Mouse (Mus musculus): Measurements from ENCODE around the gene Lmo7. TPM values are rescaled to one million over a fixed set of nuclear protein-coding genes. Genes with fewer than 3 reads are reported as not detected.

Lmo7 gene
- 3.5 and 3.8 TPM in 2 replicates for polyA plus RNA-seq (2016; fragmentation: Nextera tagmentation; extraction: Ambion mirVana)

DNA sequence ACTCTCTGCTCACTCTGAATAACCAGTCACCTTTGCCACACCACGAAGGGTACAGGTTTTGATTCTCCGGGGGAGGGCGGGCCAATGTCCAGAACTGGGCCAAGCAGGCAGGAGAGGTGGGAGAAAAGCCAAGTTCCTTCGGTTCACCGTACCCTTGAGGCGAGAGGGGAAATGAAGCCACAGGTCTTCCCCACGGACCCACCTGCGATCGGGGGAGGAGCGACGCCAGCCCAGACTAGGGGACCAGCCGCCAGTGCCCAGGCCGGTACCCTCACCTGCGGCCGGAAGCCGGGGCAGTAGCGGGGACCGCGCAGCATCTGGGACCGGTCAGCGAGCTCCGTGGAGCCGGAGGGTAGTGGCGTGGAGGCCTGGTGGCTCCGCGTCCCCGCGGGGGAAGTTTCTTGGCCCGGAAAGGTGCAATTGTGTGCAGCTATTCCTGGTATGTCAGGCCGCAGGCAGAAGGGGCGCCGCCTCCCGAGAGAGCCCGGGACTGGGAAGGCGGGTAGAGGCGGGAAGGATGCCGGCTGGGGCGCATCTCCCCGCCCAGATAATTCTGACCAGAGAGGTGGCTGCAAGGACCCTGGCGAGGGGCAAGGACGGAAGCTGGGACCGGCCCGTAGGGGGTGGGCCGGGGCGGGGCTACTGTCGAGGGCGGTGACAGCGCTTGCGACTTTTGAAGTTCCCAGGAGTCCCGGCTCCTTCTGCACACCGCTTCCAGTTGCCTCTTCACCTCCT lies at the start of gene Lmo7, which contains the start of gene Gm9922:
Gene Lmo7, plus strand, starts transcription at position 721 of the 735 bp plus-strand sequence.
Gene Gm9922, minus strand, starts transcription at position 578 of the 735 bp plus-strand sequence.
- WGBS, result under 1% methylated on average over 51 of the region's 51 CpGs
- H3K9me3 ChIP-seq, result no peaks in the 10 kb centered on the region
- peak within 1 kb of the TSS; percentile 76 for H3K27ac ChIP-seq (replicated peaks)
- peak; percentile 86 for DNase-seq (ENCODE audit: low spot score)
- H3K4me1 ChIP-seq, result peaks cover 27% of the 10 kb centered on the region
- H3K4me3 ChIP-seq, result peak within 1 kb of the TSS; percentile 71
- no peaks in the 10 kb centered on the region for H3K36me3 ChIP-seq (replicated peaks)
- peaks cover 49% of the 10 kb centered on the region for H3K27me3 ChIP-seq (replicated peaks; ENCODE audit: low read depth, poor library complexity, severe bottlenecking)

DNA sequence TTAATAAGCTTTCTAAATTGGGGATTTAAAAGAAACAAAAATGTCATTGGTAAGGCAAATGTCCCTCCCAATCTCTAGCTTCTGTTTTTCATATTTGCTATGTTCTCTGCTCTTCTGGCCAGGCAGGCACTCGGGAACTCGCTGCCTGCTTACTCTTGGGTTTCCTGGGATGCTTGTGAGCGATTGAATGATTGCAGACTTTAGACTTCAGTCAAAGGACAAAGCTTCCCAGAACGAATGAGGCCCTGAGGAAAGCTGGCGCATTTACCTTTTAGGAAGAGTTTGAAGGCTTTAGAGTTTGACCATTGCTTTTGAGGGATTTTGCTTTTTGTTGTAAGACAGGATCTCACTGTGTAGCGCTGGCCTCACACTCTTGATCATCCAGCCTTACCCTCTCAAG lies 42.1 kb upstream of the Lmo7 start:
- H3K4me3 ChIP-seq, result no peak overlapping the region
- H3K27me3 ChIP-seq (replicated peaks; ENCODE audit: low read depth, poor library complexity, severe bottlenecking), result no peaks in the 10 kb centered on the region
- no peaks in the 10 kb centered on the region for H3K9me3 ChIP-seq
- H3K27ac ChIP-seq (replicated peaks), result no peak overlapping the region
- H3K36me3 ChIP-seq (replicated peaks), result peaks cover 27% of the 10 kb centered on the region
- H3K4me1 ChIP-seq, result no peaks in the 10 kb centered on the region
- no peak for DNase-seq (ENCODE audit: low spot score)
- WGBS, result 94% methylated on average over 6 of the region's 6 CpGs

GRCm38 (mm10) chr14:101688406-101688805 lies 41.4 kb upstream of the Lmo7 start:
- no peaks in the 10 kb centered on the region for H3K9me3 ChIP-seq
- 86% methylated on average over 2 of the region's 2 CpGs for WGBS

GRCm38 (mm10) chr14:101704479-101704878 lies 25.3 kb upstream of the Lmo7 start:
- no peak for DNase-seq (ENCODE audit: low spot score)
- WGBS, result 79% methylated on average over 4 of the region's 4 CpGs
- H3K36me3 ChIP-seq (replicated peaks), result no peaks in the 10 kb centered on the region
- H3K4me1 ChIP-seq, result no peaks in the 10 kb centered on the region
- H3K4me3 ChIP-seq, result no peak overlapping the region
- H3K27ac ChIP-seq (replicated peaks), result no peak overlapping the region
- H3K9me3 ChIP-seq, result no peaks in the 10 kb centered on the region
- H3K27me3 ChIP-seq (replicated peaks; ENCODE audit: low read depth, poor library complexity, severe bottlenecking), result no peaks in the 10 kb centered on the region

More at GRCm38 (mm10) chr14:101688406-101688805, 41.4 kb upstream of the Lmo7 start:
- H3K36me3 ChIP-seq (replicated peaks), result peaks cover 32% of the 10 kb centered on the region
- H3K27ac ChIP-seq (replicated peaks), result no peak overlapping the region
- no peak for DNase-seq (ENCODE audit: low spot score)
- H3K4me3 ChIP-seq, result no peak overlapping the region
- H3K27me3 ChIP-seq (replicated peaks; ENCODE audit: low read depth, poor library complexity, severe bottlenecking), result no peaks in the 10 kb centered on the region
- H3K4me1 ChIP-seq, result no peaks in the 10 kb centered on the region

DNA sequence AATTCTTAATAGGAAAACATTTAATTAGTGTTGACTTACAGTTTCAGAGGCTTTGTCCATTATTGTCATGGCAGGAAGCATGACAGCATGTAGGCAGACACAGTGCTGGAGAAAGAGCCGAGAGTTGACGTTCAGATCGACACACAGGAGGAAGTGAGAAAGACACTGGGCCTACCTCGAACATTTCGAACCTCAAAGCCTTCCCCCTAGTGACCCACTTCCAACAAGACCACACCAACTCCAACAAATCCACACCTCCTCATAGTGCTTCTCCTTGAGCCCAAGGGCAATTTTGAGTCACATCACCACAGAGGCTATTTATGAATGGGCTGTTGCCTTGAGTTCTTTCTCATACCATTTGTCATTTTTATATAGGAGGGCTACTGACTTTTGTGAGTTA lies 22.7 kb upstream of the Lmo7 start:
- 86% methylated on average over 5 of the region's 5 CpGs for WGBS
- no peak overlapping the region for H3K4me3 ChIP-seq
- no peaks in the 10 kb centered on the region for H3K9me3 ChIP-seq
- no peaks in the 10 kb centered on the region for H3K27me3 ChIP-seq (replicated peaks; ENCODE audit: low read depth, poor library complexity, severe bottlenecking)
- no peaks in the 10 kb centered on the region for H3K4me1 ChIP-seq
- no peak for DNase-seq (ENCODE audit: low spot score)
- no peak overlapping the region for H3K27ac ChIP-seq (replicated peaks)
- H3K36me3 ChIP-seq (replicated peaks), result no peaks in the 10 kb centered on the region

DNA sequence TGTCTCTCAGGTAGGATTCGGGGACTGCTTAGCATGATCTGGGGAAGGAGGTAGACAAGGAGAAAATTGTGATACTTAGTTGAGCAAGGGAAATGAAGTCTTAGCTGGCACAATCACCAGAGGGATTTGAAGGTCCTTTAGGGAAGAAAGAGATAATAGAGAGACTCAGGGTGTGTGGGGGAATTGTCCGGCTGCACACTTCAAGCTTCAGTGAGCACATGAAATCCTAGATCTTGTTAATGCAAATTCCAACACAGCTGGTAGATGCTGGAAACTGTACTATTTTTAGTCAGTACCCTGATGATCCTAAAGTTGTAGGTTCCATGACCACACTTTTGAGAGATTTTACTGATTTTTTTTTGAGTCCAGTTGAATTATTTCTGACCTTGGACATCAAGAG lies 15.3 kb upstream of the Lmo7 start:
- Histone ChIP-seq H3K36me3 (replicated peaks) (no peaks in the 10 kb centered on the region), H3K27ac (replicated peaks) (no peak overlapping the region), H3K9me3 (no peaks in the 10 kb centered on the region), H3K4me3 (no peak overlapping the region), H3K4me1 (no peaks in the 10 kb centered on the region), H3K27me3 (replicated peaks; ENCODE audit: low read depth, poor library complexity, severe bottlenecking) (no peaks in the 10 kb centered on the region)
- WGBS, result 67% methylated on average over 2 of the region's 2 CpGs
- DNase-seq (ENCODE audit: low spot score), result no peak

GRCm38 (mm10) chr14:101729972-101730692 lies 375 bp downstream of the Lmo7 start:
- H3K36me3 ChIP-seq (replicated peaks), result no peaks in the 10 kb centered on the region
- peaks cover 27% of the 10 kb centered on the region for H3K4me1 ChIP-seq
- H3K27ac ChIP-seq (replicated peaks), result peak overlapping the region; percentile 76; the same call in 1 of the 2 replicates
- no peaks in the 10 kb centered on the region for H3K9me3 ChIP-seq
- DNase-seq (ENCODE audit: low spot score), result peak; percentile 32
- H3K27me3 ChIP-seq (replicated peaks; ENCODE audit: low read depth, poor library complexity, severe bottlenecking), result peaks cover 49% of the 10 kb centered on the region
- WGBS, result 1% methylated on average over 28 of the region's 28 CpGs
- peak overlapping the region; percentile 71 for H3K4me3 ChIP-seq

DNA sequence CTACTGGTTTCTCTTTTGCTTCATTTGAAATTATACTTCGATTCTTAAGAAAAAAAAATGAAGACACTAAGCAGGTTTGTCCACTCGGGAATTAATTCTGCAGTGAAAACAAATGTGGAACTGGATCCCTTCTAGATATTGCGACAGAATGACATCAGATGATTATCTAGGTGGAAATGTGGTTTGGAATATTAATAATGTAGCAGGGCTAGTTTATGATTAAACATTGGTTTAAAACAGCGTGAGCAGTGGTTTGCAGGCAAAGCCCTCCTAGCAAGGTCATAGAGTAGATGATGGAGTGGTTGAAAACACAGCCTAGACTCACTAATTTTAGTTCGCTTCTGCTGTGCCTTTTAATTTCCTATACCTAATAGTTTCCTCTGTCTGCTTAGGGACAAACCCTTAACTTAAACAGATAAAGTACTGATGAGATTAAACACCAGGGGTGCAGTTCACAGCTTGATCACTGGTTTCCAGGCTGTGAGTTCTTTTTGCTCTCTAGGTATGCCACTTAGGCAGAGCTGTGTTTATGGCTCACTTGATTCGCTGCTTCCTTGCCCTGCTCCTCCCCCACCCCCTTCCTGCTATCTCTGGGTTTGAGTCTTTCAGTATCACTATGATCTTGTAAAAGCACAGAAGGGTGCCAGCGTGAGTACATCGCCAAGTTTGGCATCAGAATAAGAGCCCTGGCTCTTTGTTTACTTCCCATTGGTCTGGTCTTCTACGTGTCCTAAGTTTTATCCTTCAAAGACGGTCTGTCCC lies 4.0 kb downstream of the Lmo7 start:
- Histone ChIP-seq H3K4me3 (no peak overlapping the region), H3K9me3 (no peaks in the 10 kb centered on the region), H3K27ac (replicated peaks) (no peak overlapping the region), H3K27me3 (replicated peaks; ENCODE audit: low read depth, poor library complexity, severe bottlenecking) (peaks cover 36% of the 10 kb centered on the region), H3K4me1 (peaks cover 23% of the 10 kb centered on the region), H3K36me3 (replicated peaks) (no peaks in the 10 kb centered on the region)
- 28% methylated on average over 10 of the region's 10 CpGs for WGBS
- DNase-seq (ENCODE audit: low spot score), result no peak

- H3K27ac ChIP-seq (replicated peaks), result no peak overlapping the region
- no peaks in the 10 kb centered on the region; the same call in 1 of the 2 replicates for H3K27me3 ChIP-seq (replicated peaks; ENCODE audit: low read depth, poor library complexity, severe bottlenecking)
- DNase-seq (ENCODE audit: low spot score), result no peak
- no peaks in the 10 kb centered on the region for H3K36me3 ChIP-seq (replicated peaks)
- no peaks in the 10 kb centered on the region for H3K9me3 ChIP-seq
- peaks cover 7% of the 10 kb centered on the region; the same call in 1 of the 2 replicates for H3K4me1 ChIP-seq
- WGBS, result 84% methylated on average over 4 of the region's 4 CpGs
- no peak overlapping the region for H3K4me3 ChIP-seq
Observed at GRCm38 (mm10) chr14:101737501-101737900, 7.7 kb downstream of the Lmo7 start.

DNA sequence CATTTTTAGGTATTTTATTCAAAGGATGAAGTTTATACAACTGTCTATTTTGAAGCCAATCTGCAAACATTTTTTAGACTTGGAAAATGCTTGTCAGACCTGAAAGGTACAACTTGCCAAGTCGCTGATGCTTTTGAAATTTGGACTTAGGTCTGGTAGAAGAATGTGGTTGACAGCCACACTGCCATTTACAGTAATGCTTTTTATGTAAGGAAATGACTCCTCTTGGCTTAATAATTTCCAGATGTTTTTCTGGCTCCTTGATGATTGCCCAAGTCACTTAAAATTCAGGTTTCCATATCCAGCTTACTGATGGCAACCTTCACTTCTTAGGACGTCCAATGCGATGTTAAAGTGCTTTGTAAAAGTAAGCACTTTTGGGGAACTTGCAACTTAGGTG lies 16.9 kb downstream of the Lmo7 start:
- Histone ChIP-seq H3K36me3 (replicated peaks) (no peaks in the 10 kb centered on the region), H3K4me3 (no peak overlapping the region), H3K4me1 (peaks cover 4% of the 10 kb centered on the region; the same call in 1 of the 2 replicates), H3K9me3 (no peaks in the 10 kb centered on the region), H3K27me3 (replicated peaks; ENCODE audit: low read depth, poor library complexity, severe bottlenecking) (no peaks in the 10 kb centered on the region), H3K27ac (replicated peaks) (no peak overlapping the region; the same call in 1 of the 2 replicates)
- DNase-seq (ENCODE audit: low spot score), result no peak
- WGBS, result 56% methylated on average over 3 of the region's 3 CpGs

DNA sequence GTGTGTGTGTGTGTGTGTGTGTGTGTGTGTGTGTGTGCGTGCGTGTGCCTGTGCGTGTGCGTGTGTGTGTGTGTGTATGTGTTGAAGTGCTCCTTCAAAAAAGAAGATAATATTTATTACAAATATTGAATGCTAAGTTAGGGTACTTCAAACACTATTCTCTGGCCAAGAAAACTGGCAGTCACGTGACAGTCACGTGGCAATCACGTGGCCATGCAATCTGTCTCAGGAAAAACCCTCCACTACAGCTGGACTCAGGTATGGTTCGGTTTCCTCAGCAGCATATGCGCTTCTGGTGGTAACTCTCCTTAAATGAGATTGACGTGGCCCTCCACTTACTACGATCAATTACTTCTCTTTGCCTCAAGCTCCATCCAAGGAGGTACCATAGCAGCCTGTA lies 18.1 kb downstream of the Lmo7 start:
- Histone ChIP-seq H3K4me1 (peaks cover 4% of the 10 kb centered on the region; the same call in 1 of the 2 replicates), H3K9me3 (no peaks in the 10 kb centered on the region), H3K36me3 (replicated peaks) (no peaks in the 10 kb centered on the region), H3K27ac (replicated peaks) (no peak overlapping the region), H3K4me3 (no peak overlapping the region), H3K27me3 (replicated peaks; ENCODE audit: low read depth, poor library complexity, severe bottlenecking) (no peaks in the 10 kb centered on the region)
- 93% methylated on average over 11 of the region's 11 CpGs for WGBS
- no peak for DNase-seq (ENCODE audit: low spot score)

GRCm38 (mm10) chr14:101748436-101748835 lies 18.7 kb downstream of the Lmo7 start:
- 85% methylated on average over 7 of the region's 7 CpGs for WGBS
- Histone ChIP-seq H3K36me3 (replicated peaks) (no peaks in the 10 kb centered on the region), H3K4me1 (peaks cover 4% of the 10 kb centered on the region; the same call in 1 of the 2 replicates)

More at GRCm38 (mm10) chr14:101748436-101748835, 18.7 kb downstream of the Lmo7 start:
- no peaks in the 10 kb centered on the region for H3K27me3 ChIP-seq (replicated peaks; ENCODE audit: low read depth, poor library complexity, severe bottlenecking)
- no peak overlapping the region for H3K27ac ChIP-seq (replicated peaks)
- H3K4me3 ChIP-seq, result no peak overlapping the region
- no peak for DNase-seq (ENCODE audit: low spot score)
- H3K9me3 ChIP-seq, result no peaks in the 10 kb centered on the region
